Mouse (Mus musculus) left cerebral cortex, postnatal 10 days (tissue): ENCODE data around the gene Cenpl. TPM values are rescaled to one million over a fixed set of nuclear protein-coding genes. Genes with fewer than 3 reads are reported as not detected.

Experiments used
- total RNA-seq, 2 experiments: library from RNA; stranded (reverse); gene quantifications; 2 replicates each; pipeline ENCODE4 v1.2.3; 2021

Gene Cenpl
- total RNA-seq, 2 experiments from 2014 or later, result 2.1 to 2.3 TPM

Other genes with a start within 250 kb of the Cenpl start
- 10 to 100 TPM; 37.6 to 43.2 TPM for gene Rc3h1, start 164.3 kb upstream of the Cenpl start, total RNA-seq
- gene Serpinc1, start 92.1 kb upstream of the Cenpl start, total RNA-seq, result under 1 TPM; 0.11 to 0.24 TPM
- gene Zbtb37, start 35.9 kb upstream of the Cenpl start, total RNA-seq, result 10 to 100 TPM; 18.4 to 29.5 TPM
- 10 to 100 TPM; 23.3 to 27.8 TPM for gene Dars2, start 55 bp upstream of the Cenpl start, total RNA-seq
- 10 to 100 TPM; 19.5 to 20.1 TPM for gene Klhl20, start 60.8 kb downstream of the Cenpl start, total RNA-seq
- gene Ankrd45, start 72.0 kb downstream of the Cenpl start, total RNA-seq, result 10 to 100 TPM; 39.6 to 45.7 TPM
- not detected for gene Tex50, start 88.6 kb downstream of the Cenpl start, total RNA-seq
- gene Prdx6, start 180.5 kb downstream of the Cenpl start, total RNA-seq, result 100 to 1,000 TPM; 192 to 206 TPM